Mouse (Mus musculus) small intestine, adult 2 months (tissue): ENCODE measurements around the gene Tmem212.

Experiments
- CTCF ChIP-seq: fragments of 200-500 bp; IDR thresholded peaks from 2 replicates; pipeline ENCODE4 v1.5.1; 2012; ENCODE audit warnings: low read depth, mild to moderate bottlenecking, control low read depth, inconsistent platforms, low read length, moderate library complexity, mixed read lengths; ENCODE audit not compliant: insufficient replicate concordance, insufficient read length; ENCODE audit errors: extremely low read depth
- POLR2A ChIP-seq: fragments of 200-500 bp; IDR thresholded peaks from 2 replicates; pipeline ENCODE4 v1.6.1; 2012; ENCODE audit warnings: low read depth, mild to moderate bottlenecking, control low read depth, inconsistent platforms, low read length, moderate library complexity

DNA sequence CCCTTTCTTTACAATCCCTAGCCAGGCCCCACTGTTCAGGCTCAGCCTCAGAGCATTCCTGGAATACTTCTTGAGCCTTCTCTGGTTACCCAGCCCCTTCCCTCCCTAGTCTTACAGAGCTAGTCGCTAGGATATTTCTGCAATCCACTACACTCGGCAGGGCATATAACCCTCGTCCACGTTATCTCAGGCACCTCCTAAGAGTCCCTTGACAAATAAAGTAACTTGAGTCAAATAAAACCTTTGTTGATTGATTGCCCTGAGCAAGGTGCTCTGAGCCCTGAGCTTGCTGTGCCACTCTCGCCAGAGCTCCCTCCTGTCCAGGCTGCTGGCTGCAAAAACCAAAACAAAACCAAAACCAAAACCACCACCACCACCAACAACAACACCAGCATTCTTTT lies 37.0 kb downstream of the Tmem212 start:
- TF ChIP-seq CTCF (no peak), POLR2A (no peak)
